ENCODE assay signal across 28 mouse cellular contexts in the genomic region with DNA sequence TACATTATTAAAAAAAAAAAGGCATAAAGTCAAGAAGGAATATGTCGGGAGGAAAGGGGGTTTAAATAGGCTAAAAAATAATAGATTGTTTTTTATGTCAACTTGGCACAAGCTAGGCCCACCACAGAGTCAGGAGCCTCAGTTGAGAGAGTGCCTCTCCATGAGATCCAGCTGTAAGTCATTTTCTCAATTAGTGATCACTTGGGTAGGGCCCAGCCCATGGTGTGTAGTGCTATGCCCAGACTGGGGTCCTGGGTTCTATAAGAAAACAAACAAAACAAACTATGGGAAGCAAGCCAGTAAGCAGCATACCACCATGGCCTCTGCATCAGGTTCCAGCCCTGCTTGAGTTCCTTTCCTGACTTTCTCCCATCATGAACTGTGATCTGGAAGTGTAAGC.
"Had no signal": no experiment of that assay in that cellular context is flagged by ENCODE, and none has a peak within 500 bp of the region (broad histone marks: within the 10 kb centered on the region; RNA-seq: fewer than 3 reads in every experiment).

No protein-coding gene starts in this region.

- H3K27ac ChIP-seq: left cerebral cortex, adult 2 months; limb, embryonic 10.5 days; limb, embryonic 12.5 days; limb, embryonic 13.5 days; limb, embryonic 15.5 days; liver, embryonic 12.5 days; liver, embryonic 13.5 days; liver, embryonic 14.5 days; liver, embryonic 15.5 days; macrophage; midbrain, embryonic 10.5 days; midbrain, embryonic 12.5 days; midbrain, embryonic 13.5 days; midbrain, embryonic 15.5 days; neural tube, embryonic 12.5 days; neural tube, embryonic 13.5 days had no signal

- H3K4me3 ChIP-seq: left cerebral cortex, adult 2 months; limb, embryonic 10.5 days; limb, embryonic 12.5 days; limb, embryonic 13.5 days; limb, embryonic 15.5 days; liver, embryonic 12.5 days; liver, embryonic 13.5 days; liver, embryonic 15.5 days; megakaryocyte, embryonic 14.5 days; midbrain, embryonic 10.5 days; midbrain, embryonic 12.5 days; midbrain, embryonic 13.5 days; midbrain, embryonic 15.5 days; myocyte; neural tube, embryonic 12.5 days; neural tube, embryonic 13.5 days had no signal

- H3K9ac ChIP-seq: limb, embryonic 12.5 days; limb, embryonic 13.5 days; limb, embryonic 15.5 days; liver, embryonic 12.5 days; liver, embryonic 13.5 days; liver, embryonic 14.5 days; liver, embryonic 15.5 days; liver, postnatal 0 days; midbrain, embryonic 12.5 days; midbrain, embryonic 13.5 days; midbrain, embryonic 15.5 days; neural tube, embryonic 12.5 days; neural tube, embryonic 13.5 days had no signal

- H3K27me3 ChIP-seq: limb, embryonic 12.5 days; limb, embryonic 13.5 days; limb, embryonic 15.5 days; liver, embryonic 12.5 days; liver, embryonic 13.5 days; liver, embryonic 15.5 days; megakaryocyte, embryonic 14.5 days; midbrain, embryonic 12.5 days; midbrain, embryonic 13.5 days; midbrain, embryonic 15.5 days; neural tube, embryonic 12.5 days; neural tube, embryonic 13.5 days had no signal

- ATAC-seq: liver, embryonic 12.5 days; liver, postnatal 0 days; midbrain, embryonic 13.5 days; midbrain, embryonic 15.5 days; midbrain, embryonic 16.5 days had no signal

- H3K9me3 ChIP-seq: limb, embryonic 10.5 days; limb, embryonic 12.5 days; limb, embryonic 13.5 days; limb, embryonic 15.5 days; liver, embryonic 12.5 days; liver, embryonic 13.5 days; liver, embryonic 15.5 days; megakaryocyte, embryonic 14.5 days; midbrain, embryonic 10.5 days; midbrain, embryonic 12.5 days; midbrain, embryonic 13.5 days; midbrain, embryonic 15.5 days; neural tube, embryonic 12.5 days; neural tube, embryonic 13.5 days had no signal

- H3K4me1 ChIP-seq: limb, embryonic 10.5 days; liver, embryonic 12.5 days; liver, embryonic 13.5 days; liver, embryonic 15.5 days; megakaryocyte, embryonic 14.5 days; midbrain, embryonic 10.5 days; midbrain, embryonic 12.5 days; midbrain, embryonic 13.5 days; midbrain, embryonic 15.5 days; neural tube, embryonic 12.5 days had no signal

- DNase-seq: left cerebral cortex, postnatal 4 days; liver; liver, embryonic 13.5 days; liver, postnatal 0 days; lung, adult 2 months; lung, postnatal 10 days; lung, postnatal 14 days; midbrain, embryonic 14.5 days had no signal

- H3K36me3 ChIP-seq: limb, embryonic 10.5 days; limb, embryonic 12.5 days; limb, embryonic 13.5 days; limb, embryonic 15.5 days; liver, embryonic 12.5 days; liver, embryonic 13.5 days; liver, embryonic 15.5 days; midbrain, embryonic 10.5 days; midbrain, embryonic 12.5 days; midbrain, embryonic 13.5 days; midbrain, embryonic 15.5 days; neural tube, embryonic 12.5 days; neural tube, embryonic 13.5 days had no signal

- H3K4me2 ChIP-seq: limb, embryonic 12.5 days; limb, embryonic 13.5 days; limb, embryonic 15.5 days; liver, embryonic 11.5 days; liver, embryonic 12.5 days; liver, embryonic 13.5 days; liver, embryonic 15.5 days; midbrain, embryonic 11.5 days; midbrain, embryonic 12.5 days; midbrain, embryonic 13.5 days; midbrain, embryonic 15.5 days; neural tube, embryonic 12.5 days; neural tube, embryonic 13.5 days had no signal
